Mouse (Mus musculus) left cerebral cortex, adult 18-20 months (tissue): ENCODE results near the gene Timd2. TPM values are rescaled to one million over a fixed set of nuclear protein-coding genes. Genes with fewer than 3 reads are reported as not detected.
"Not testable (repeated sequence)": the region's sequence is repeated elsewhere in the genome, so short reads cannot be mapped to it uniquely, and the experiment has no call there.

Experiments used
- DNase-seq, 2 experiments: peaks; one replicate each; pipeline ENCODE4 v3.0.0; 2021 to 2022; ENCODE audit warnings: low spot score in 2 of 2, mixed read lengths in 1 of 2
- long read RNA-seq, 2 experiments: library from polyadenylated mRNA; stranded (forward); transcript quantifications; one replicate each; pipeline ENCODE4 v2.0.0; 2021
- total RNA-seq, 2 experiments: library from RNA; stranded (reverse); gene quantifications; 2 replicates each; pipeline ENCODE4 v1.2.3; 2021

Timd2 gene
- not detected for total RNA-seq
- long read RNA-seq, experiment 1 = 0 reads
- long read RNA-seq, experiment 2 = 0 reads

DNA sequence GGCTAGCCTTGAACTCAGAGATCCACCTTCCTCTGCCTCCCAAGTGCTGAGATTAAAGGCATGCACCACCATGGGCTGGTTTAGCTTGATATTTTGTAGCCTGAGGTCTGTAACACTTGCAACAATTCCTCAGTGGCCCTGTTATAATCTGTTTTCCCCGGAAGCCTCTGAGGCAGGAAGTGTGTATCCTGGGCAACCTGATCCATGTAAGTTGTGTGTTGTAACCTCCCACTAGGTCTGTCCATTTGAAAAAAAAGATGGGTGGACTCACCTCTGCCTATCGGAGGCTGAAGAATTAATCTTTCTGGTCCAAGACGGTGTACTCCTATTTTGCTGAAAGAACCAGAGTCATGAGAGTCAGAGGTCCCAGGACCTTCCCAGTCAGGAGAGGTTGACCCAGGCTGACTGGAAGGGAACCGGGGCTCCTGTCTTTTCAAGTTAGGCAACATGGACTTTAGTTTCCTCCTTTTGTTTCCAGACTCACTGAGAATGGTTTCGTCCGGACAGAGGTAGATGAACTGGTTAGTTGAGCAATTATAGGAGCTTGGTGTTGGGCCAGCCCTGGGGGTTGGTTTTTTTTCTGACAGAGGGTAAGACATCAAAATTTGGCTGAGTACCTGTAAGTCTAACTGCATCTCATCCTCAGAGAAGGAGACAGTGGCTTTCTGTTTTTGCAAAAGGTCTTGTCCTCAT is at the start of gene Timd2:
TSS of gene Timd2 (minus strand) at position 398 of the 693 bp plus-strand sequence.
- no peak for DNase-seq

DNA sequence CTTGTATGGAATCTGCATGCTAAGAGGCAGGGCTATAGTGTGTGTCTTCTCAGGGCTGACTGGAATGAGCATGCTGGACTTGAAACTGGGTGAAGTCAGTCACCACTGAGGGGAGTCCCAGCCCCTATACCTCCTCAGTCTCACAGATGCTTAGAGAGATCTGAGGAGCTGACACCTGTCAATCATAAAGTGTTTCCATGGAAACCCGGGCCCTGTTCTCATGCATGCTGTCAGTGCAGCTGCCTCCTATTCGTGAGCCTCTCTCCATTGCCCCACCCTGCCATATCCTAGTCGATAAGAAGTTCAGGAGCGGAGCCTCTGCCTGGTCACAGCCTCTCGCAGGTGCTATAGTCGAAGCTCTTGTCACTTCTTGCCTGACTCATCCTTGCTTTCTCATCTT is 48.9 kb upstream of the Timd2 start:
- DNase-seq = not testable (repeated sequence)

DNA sequence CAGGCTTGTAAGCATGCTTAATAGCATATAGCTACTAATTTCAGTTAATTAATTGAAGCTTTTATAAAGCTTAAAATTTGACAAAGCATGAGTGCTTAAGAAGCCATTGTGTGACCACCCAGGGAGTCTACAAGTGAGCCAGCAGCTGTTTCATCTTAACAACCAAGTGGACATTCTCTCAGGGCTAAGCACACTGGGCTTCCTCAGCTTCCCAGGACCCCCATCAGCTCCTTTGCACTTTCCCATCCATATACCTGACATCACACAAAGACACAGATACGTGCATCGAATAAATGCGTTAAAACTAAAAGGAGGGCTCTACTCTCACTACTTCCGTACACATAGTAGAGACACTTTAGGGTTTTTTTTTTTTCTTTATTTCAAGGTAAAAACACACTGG is 47.8 kb upstream of the Timd2 start:
- no peak for DNase-seq

DNA sequence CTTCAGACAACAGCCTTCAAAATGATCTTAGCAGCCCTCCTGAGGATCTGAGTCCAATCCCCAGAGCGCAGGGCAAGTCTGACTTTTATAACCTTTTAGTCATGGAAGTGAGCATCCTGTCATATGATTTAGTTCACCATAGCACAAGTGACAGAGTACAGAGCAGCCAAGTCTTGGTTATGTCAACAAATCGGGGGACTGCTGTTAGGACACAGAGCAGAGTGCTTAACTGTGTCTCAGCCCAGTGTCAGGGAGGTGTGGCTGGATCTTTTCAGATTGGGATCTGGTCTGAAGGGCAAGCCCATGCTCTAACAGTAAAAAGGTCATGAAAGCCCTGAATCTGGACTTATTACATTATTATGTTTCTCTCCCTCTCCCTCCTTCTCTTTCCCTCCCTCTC is 46.8 kb upstream of the Timd2 start:
- no peak for DNase-seq

DNA sequence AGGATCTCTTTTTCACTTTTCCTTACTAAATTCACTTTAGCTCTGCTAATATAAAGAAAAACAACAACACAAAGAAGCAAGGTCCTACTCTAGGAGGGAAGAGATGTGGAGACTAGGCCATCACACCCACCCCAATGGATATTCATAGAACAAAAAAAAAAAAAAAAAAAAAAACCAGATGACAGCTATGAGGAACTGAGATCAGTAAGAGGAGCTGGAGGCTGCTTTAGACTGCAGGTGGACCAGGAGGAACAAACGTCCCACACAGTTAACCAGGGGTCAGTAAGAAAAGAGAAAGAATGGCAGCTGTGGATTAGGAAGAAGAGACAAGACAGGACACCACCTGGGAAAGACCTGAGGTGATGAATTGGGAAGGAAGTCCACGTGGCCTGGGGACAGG is 41.1 kb upstream of the Timd2 start:
- DNase-seq = no peak

DNA sequence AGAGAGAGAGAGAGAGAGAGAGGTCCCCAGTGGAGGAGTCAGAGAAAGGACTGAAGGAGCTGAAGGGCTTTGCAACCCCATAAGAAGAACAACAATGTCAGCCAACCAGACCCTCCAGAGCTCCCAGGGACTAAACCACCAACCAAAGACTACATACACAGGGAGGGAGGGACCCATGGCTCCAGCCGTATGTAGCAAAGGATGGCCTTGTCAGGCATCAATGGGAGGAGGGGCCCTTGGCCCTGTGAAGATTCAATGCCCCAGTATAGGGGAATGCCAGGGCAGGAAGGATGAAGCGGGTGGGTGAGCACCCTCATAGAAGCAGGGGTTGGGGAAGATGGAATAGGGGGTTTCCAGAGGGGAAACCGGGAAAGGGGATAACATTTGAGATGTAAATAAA is 34.9 kb upstream of the Timd2 start:
- DNase-seq = no peak

DNA sequence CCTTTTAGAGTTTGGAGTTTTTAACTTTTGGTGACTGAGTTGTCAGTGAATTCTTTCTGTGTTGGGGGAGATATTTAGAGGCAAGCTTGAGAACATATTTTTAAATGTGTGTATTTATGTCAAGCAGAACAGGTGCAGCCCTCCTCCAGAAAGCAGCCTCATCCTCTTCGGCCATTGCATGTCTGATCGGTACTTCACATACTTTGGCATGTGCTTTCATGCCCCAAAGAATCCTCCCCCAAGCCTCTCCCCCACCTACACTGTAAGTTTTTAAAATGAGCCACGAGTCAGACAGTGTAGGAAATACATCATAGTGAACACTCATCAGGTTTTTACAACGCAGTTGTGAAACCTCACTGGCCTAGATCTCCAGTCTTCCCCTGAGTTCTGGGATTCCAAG is 34.0 kb upstream of the Timd2 start:
- no peak for DNase-seq

DNA sequence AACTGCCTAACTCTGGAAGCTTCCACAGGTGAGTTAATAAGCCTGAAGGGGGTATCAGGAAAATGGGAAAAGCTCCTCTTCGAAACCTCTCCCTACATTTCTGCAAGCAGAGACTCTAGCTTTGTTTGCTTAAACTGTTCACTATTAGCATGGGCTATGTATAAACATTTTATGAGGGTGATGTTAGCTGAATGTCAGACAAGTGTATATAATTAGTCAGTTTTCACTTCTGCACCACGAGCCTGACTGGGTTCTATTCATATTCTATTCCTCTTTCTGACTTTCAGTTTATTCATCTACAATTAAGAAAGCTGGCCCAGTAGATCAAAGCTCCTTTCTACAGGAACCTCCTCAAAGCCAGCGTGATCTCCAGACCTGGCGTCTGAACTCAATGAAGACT is 32.6 kb upstream of the Timd2 start:
- no peak for DNase-seq

DNA sequence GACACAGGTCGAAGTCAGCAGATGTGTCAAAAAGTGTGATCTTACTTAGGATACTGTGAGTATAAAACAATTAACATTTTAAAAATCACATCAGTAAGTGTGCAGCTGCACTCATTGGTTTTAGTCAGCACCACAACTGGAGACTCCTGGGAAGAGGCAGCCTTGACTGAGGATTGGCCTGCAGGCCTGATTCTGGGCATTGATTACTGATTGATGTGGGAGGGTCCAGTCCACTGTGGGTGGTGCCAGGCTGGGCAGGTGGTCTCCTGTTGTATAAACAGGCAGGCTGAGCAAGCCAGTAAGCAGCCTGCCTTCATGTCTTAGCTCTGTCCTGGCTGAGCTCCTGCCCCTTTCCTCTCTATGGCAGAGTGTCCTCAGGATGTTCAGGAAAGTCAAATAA is 28.2 kb upstream of the Timd2 start, which contains the start of gene Havcr1:
TSS of gene Havcr1 (plus strand) at position 5 of the 400 bp plus-strand sequence.
- not testable (repeated sequence) for DNase-seq

DNA sequence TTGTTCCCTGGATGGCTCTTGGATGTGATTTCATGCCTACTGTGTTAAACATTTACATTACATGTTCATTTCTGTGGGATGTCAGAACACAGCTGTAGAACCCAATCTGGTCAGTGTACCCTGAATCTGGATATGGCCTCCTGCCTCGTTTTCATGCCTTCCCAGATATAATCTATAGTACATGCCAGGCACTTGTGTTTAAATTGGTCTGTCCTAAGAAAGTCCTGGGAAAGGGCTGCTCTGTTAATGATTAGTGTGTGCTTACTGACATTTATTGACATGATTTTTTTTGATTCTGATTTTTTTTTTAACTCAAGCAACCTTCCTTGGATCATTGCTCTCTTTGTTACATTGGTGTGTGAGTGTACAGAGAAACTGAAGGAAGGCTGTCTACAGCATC is 27.8 kb upstream of the Timd2 start:
- no peak for DNase-seq

DNA sequence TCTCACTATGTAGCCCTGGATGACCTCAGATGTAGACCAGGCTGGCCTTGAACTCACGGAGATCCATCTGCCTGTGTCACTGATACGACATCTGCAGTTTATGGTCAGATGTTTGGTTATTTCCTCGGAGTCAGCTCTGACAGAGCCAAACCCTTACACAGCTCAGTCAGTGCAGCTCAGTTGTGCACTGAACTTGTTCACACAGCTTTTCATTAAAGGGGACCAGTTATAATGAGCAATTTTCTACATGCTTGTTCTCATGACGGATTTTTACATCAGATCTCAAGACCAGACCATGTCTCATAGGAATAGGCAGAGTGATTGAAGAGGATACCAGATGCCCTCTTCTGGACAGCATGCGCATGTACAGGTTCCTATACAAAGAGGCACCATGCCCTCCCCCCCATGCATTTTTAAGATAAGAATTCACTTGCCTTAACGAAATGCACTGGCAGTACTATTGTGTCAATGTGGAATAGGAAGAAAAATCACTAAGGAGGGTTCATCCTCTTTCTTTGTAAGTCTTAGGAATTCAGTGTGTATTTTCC is 26.5 kb upstream of the Timd2 start:
- peak; percentile 6 to 18 for DNase-seq

DNA sequence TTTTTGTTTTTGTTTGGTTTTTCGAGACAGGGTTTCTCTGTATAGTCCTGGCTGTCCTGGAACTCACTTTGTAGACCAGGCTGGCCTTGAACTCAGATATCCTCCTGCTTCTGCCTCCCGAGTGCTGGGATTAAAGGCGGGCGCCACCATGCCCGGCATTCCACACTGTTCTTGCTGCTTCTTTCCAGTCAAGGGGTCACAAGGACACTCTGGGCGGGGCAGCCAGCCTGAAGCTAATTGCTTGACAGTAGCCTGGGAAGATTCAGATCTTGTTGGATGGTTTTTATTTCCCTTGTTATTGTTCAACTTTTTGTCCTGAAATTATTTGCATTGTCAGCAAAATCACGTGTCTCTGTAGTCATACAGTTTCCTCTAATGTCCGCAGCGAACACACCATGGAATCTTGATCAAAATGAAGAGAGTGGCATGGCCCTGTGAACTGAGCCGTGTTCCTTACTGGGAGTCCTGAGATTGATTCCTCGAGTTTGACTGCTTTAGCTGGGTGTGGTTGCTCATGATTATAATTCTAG is 24.7 kb upstream of the Timd2 start:
- DNase-seq = no peak

DNA sequence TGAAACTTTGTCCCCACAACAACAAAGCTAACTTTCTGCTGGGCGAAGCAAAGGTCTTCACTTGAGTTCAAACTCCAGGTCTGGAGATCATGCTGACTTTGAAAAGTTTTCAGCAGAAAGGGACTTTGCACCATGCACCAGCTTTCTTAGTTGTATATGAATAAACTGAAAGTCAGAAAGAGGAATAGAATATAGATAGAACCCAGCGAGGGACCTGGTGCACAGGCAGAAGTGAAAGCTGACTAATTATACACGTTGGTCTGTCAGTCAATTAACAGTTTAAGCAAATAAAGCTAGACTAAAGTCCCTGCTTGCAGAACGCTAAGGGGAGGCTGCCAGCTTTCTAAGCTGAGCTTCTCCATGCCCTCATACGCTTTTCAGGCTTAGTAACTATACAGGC is 8.0 kb downstream of the Timd2 start:
- no peak for DNase-seq

DNA sequence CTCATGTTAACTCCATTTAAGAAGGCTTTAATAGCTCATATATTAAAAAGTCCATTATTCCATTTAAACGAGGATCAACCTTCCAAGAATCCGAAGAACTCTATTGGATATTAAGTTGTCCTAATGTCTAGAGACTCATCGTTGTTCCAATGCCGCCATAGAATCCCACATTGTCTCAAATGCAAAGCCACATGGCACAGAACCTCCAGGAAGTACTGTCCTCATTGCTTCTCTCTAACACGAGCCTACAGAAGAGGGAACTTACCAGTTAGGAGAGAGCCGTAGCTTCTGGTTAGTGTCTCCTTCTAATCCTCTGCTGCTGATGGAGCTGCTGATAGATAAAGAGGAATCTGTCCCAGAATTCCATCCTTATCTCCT is 8.6 kb downstream of the Timd2 start:
- DNase-seq = no peak

DNA sequence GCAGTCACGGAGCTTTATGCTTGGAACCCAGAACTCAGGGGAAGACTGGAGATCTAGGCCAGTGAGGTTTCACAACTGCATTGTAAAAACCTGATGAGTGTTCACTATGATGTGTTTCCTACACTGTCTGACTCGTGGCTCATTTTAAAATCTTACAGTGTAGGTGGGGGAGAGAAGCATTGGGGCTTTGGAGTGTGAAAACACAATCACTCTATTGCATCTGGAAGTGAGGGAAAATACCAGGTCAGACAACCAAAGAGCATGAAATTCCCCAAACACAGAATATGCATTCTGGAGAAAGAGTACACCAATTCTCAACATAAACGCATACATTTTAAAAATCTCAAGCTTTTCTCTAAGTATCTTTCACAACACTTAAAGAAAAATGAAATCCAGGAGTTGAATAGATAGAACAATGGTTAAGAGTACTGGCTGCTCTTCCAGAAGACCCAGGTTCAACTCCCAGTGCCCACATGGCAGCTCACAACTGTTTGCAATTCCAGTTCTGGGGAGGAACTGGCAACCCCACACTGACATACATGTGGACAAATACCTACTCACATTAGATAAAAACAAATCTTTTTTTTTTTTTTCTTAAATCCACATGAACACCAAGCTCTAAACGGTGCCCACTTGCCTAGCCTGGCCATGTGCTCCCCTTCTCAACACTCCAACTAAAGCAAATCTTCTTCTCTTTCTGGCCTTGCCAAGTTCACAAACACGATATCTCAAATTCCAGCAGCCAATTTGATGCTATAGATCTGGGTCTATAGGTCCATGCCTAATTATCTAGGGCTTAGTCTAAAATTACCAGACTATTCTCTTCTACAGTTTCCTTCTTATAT is 9.2 kb downstream of the Timd2 start:
- no peak for DNase-seq

DNA sequence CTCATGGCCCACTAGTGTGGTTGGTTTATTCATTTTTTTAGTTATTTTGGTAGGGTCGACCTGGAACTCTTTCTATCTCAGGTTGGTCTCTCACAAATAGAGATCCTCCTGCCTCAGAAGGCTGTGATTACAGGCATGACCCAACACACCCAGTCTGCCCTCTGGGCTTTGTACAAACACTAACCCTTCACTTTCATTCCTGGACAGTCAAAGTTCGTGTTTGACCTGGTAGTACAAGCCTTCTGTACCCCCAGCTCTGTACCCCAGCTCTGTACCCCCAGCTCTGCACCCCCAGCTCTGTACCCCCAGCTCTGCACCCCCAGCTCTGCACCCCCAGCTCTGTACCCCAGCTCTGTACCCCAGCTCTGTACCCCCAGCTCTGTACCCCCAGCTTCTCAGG is 11.0 kb downstream of the Timd2 start:
- DNase-seq = not testable (repeated sequence)

DNA sequence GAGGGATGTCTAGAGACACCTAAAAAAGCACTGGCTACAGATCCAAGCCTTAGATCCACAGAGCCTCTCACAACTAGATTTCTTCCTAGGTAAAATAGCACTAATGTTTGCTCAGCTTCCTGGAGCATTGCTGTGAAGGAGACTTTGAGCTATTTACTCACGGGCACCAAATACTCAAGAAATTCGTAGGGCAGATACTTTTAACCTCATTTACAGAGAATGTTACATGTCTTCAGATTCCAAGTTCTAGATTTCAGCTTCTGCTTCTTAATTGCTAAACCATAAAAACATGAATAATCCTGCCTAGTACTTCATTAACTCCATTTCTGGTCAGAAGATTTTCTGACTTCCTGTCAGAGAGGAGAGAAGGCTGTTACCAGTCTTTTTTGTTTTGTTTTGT is 16.7 kb downstream of the Timd2 start:
- DNase-seq = no peak

DNA sequence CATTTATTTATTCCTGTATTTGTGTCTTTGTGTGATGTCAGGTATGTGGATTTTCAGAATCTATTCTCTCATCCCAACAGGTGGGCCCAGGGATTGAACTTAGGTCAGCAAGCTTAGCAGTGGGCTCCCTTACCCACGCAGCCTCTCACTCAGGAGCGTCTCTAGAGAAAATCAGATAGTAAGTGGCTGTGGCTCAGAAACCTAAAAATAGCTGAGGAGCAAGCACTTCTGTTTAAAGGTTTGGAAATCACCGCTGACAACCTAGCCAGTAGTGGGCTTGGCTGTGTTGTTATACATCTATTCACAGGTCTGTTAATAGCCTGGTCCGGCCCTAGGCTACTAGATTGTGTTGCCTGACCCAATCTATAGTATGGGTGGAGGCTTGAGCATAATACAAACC is 23.1 kb downstream of the Timd2 start:
- no peak for DNase-seq

DNA sequence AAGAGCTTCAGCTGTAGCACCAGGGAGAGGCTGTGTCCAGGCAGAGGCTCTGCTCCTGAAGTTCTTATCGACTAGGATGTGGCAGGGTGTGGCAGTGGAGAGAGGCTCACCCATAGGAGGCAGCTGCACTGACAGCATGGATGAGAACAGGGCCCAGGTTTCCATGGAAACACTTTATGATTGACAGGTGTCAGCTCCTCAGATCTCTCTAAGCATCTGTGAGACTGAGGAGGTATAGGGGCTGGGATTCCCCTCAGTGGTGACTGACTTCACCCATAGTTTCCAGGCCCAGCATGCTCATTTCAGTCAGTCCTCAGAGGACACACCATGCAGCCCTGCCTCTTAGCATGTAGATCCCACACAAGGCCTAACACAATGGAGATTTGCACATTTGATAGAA is 24.0 kb downstream of the Timd2 start:
- no peak for DNase-seq

DNA sequence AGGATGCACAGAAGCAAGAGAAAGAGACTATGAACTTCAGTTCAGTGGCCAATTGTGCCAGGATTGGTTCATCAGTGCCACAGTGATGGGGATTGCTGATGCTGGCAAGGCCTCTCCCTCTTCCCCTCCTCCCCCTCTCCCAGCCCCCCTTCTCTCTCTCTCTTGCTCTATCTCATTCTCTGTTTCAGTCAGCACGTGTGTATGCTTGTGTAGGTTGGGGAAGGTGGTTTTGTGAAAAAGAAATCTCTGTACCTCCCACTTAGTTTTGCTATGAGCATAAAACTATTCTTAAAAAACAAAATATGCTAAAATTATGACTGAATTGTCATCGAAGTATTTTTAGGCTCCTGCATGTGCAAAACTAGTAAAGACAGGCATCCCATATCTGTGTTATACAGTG is 38.9 kb downstream of the Timd2 start:
- DNase-seq = no peak

DNA sequence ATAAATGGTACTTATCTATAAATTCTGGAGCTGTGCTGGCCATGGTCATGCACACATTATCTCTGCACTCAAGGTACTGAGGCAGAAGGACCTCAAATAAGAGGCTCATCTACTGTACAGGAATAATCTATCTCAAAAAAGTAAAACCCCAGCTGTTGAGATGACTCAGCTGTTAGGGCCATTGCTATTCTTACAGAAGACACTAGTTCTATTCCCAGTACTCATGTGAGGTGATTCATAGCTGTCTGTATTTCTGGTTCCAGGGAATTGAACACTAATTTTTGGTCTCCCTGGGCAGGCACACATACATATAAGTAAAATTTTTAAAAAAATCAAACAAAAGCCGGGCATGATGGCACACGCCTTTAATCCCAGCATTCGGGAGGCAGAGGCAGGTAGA is 39.8 kb downstream of the Timd2 start:
- no peak for DNase-seq
